Mouse (Mus musculus) olfactory bulb, adult 2 months (tissue): ENCODE results near the gene Mnd1.

Source experiments
- CTCF ChIP-seq: fragments of 200-500 bp; IDR thresholded peaks from 2 replicates; pipeline ENCODE4 v1.5.1; 2012; ENCODE audit warnings: low read depth, mild to moderate bottlenecking, low read length, moderate library complexity; ENCODE audit not compliant: insufficient read depth
- POLR2A ChIP-seq: fragments of 200-500 bp; IDR thresholded peaks from 2 replicates; pipeline ENCODE4 v1.6.1; 2012; ENCODE audit warnings: mild to moderate bottlenecking, low read depth, low read length, moderate library complexity; ENCODE audit not compliant: insufficient read depth

DNA sequence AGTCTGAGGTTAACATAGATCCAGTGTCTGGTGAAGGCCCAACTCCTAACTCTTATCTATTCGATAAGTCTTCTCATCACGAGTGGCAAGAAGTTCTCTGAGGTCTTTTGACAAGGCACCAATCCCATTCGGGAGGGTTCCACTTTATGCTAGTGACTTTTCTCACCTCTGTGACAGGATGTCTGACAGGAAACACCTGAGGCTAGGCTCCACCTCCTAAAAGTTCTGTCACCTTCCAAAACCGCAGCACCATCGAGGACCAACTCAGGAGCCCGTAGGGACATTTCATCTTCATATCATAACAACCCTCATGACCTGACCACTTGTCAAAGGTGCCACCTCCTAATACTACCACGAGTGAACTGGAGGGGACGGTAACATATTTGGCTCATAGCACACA, 109.4 kb downstream of the Mnd1 start:
- TF ChIP-seq POLR2A: no peak
- no peak for TF ChIP-seq CTCF
